Mouse (Mus musculus) embryonic facial prominence, embryonic 13.5 days (tissue): ENCODE results near the gene Rsph3a. TPM values are rescaled to one million over a fixed set of nuclear protein-coding genes. Genes with fewer than 3 reads are reported as not detected.

Experiments
- ATAC-seq: fragments of 200-750 bp; cut with Nextera tagmentation; 2 replicates; pipeline ENCODE4 v1.8.0; 2017; ENCODE audit warnings: low read depth; ENCODE audit not compliant: insufficient number of reproducible peaks, insufficient read depth, low FRiP score, low TSS enrichment
- H3K27ac ChIP-seq: fragments of 300-500 bp; sonication (generic); 2 replicates; pipeline ENCODE4 v1.5.1; 2015; ENCODE audit warnings: moderate library complexity, mild to moderate bottlenecking, inconsistent platforms
- H3K27me3 ChIP-seq: fragments of 300-500 bp; sonication (generic); 2 replicates; pipeline ENCODE4 v1.6.1; 2015; ENCODE audit warnings: mild to moderate bottlenecking, inconsistent platforms
- H3K36me3 ChIP-seq: fragments of 300-500 bp; sonication (generic); 2 replicates; pipeline ENCODE4 v1.6.1; 2015; ENCODE audit warnings: mild to moderate bottlenecking, inconsistent platforms
- H3K4me1 ChIP-seq: fragments of 300-500 bp; sonication (generic); 2 replicates; pipeline ENCODE4 v1.6.1; 2015; ENCODE audit warnings: inconsistent platforms
- H3K4me2 ChIP-seq: fragments of 300-500 bp; sonication (generic); 2 replicates; pipeline ENCODE4 v1.6.1; 2015; ENCODE audit warnings: moderate library complexity, mild to moderate bottlenecking, inconsistent platforms
- H3K4me3 ChIP-seq: fragments of 300-500 bp; sonication (generic); 2 replicates; pipeline ENCODE4 v1.5.1; 2015; ENCODE audit warnings: mild to moderate bottlenecking, inconsistent platforms
- H3K9ac ChIP-seq: fragments of 300-500 bp; sonication (generic); 2 replicates; pipeline ENCODE4 v1.6.1; 2015; ENCODE audit warnings: mild to moderate bottlenecking, inconsistent platforms
- H3K9me3 ChIP-seq: fragments of 300-500 bp; sonication (generic); 2 replicates; pipeline ENCODE4 v1.6.1; 2016; ENCODE audit warnings: inconsistent platforms
- WGBS: fragments of 180-500 bp; shearing (Covaris S2); methylation state at CpG from one replicate; pipeline ENCODE4 v1.1.7; 2015; ENCODE audit warnings: mixed read lengths; 5-methylcytosine and 5-hydroxymethylcytosine counted together
- polyA plus RNA-seq: library from polyadenylated mRNA; unstranded; fragments of >200 nt; fragmentation: Nextera tagmentation; extraction: Ambion mirVana; gene quantifications from 2 replicates; pipeline ENCODE4 v1.2.1, GENCODE M21; 2015

Gene Rsph3a
- polyA plus RNA-seq, 1 experiment from 2014 or later: 48.7 TPM

- no peak overlapping the region for H3K9ac ChIP-seq
- no peak overlapping the region for H3K4me2 ChIP-seq
- H3K4me3 ChIP-seq: no peak overlapping the region
- H3K27me3 ChIP-seq: 0 out of 2 replicates have a peak, but pooled peaks cover 3% of the 10 kb centered on the region
- H3K36me3 ChIP-seq: no peaks in the 10 kb centered on the region
- peaks cover 3% of the 10 kb centered on the region; the same call in 1 of the 2 replicates for H3K9me3 ChIP-seq
- ATAC-seq: no peak
- H3K4me1 ChIP-seq: no peaks in the 10 kb centered on the region
- no peak overlapping the region for H3K27ac ChIP-seq
- WGBS: 85% methylated on average over 9 of the region's 9 CpGs
Measured at GRCm38 (mm10) chr17:7915791-7916190, 29.6 kb upstream of the Rsph3a start.

GRCm38 (mm10) chr17:7916782-7917574 is 28.4 kb upstream of the Rsph3a start:
- no peaks in the 10 kb centered on the region for H3K9me3 ChIP-seq
- H3K27ac ChIP-seq: no peak overlapping the region
- H3K4me1 ChIP-seq: no peaks in the 10 kb centered on the region
- no peaks in the 10 kb centered on the region for H3K27me3 ChIP-seq
- H3K4me2 ChIP-seq: no peak overlapping the region
- H3K4me3 ChIP-seq: no peak overlapping the region
- no peak overlapping the region for H3K9ac ChIP-seq
- 77% methylated on average over 12 of the region's 12 CpGs for WGBS
- no peaks in the 10 kb centered on the region for H3K36me3 ChIP-seq
- ATAC-seq: no peak

- Histone ChIP-seq H3K36me3 (no peaks in the 10 kb centered on the region), H3K4me2 (no peak overlapping the region), H3K4me3 (no peak overlapping the region), H3K4me1 (no peaks in the 10 kb centered on the region), H3K9me3 (no peaks in the 10 kb centered on the region), H3K27me3 (no peaks in the 10 kb centered on the region), H3K9ac (no peak overlapping the region), H3K27ac (no peak overlapping the region)
- 74% methylated on average over 2 of the region's 2 CpGs for WGBS
- ATAC-seq: no peak
Measured at GRCm38 (mm10) chr17:7918355-7918754, 27.1 kb upstream of the Rsph3a start.

- 59% methylated on average over 2 of the region's 2 CpGs for WGBS
- no peaks in the 10 kb centered on the region for H3K4me1 ChIP-seq
- no peaks in the 10 kb centered on the region for H3K27me3 ChIP-seq
- no peak overlapping the region for H3K9ac ChIP-seq
- no peaks in the 10 kb centered on the region for H3K36me3 ChIP-seq
- no peak overlapping the region for H3K4me3 ChIP-seq
- no peak overlapping the region for H3K4me2 ChIP-seq
- no peak overlapping the region for H3K27ac ChIP-seq
- no peaks in the 10 kb centered on the region for H3K9me3 ChIP-seq
- ATAC-seq: no peak
Measured at GRCm38 (mm10) chr17:7919209-7919608, 26.2 kb upstream of the Rsph3a start.

GRCm38 (mm10) chr17:7922564-7922963 is 22.9 kb upstream of the Rsph3a start:
- 0 out of 2 replicates have a peak, but pooled peaks cover 6% of the 10 kb centered on the region for H3K4me1 ChIP-seq
- H3K4me2 ChIP-seq: no peak overlapping the region
- no peak for ATAC-seq
- H3K36me3 ChIP-seq: no peaks in the 10 kb centered on the region
- 87% methylated on average over 5 of the region's 5 CpGs for WGBS
- H3K27ac ChIP-seq: no peak overlapping the region
- H3K9me3 ChIP-seq: no peaks in the 10 kb centered on the region
- H3K9ac ChIP-seq: no peak overlapping the region
- H3K4me3 ChIP-seq: no peak overlapping the region
- no peaks in the 10 kb centered on the region for H3K27me3 ChIP-seq

GRCm38 (mm10) chr17:7924185-7924725 is 21.2 kb upstream of the Rsph3a start:
- H3K27ac ChIP-seq: no peak overlapping the region
- H3K4me1 ChIP-seq: 0 out of 2 replicates have a peak, but pooled peaks cover 8% of the 10 kb centered on the region
- H3K4me2 ChIP-seq: no peak overlapping the region
- no peak overlapping the region for H3K9ac ChIP-seq
- H3K4me3 ChIP-seq: no peak overlapping the region
- H3K36me3 ChIP-seq: no peaks in the 10 kb centered on the region
- 87% methylated on average over 13 of the region's 13 CpGs for WGBS
- H3K27me3 ChIP-seq: no peaks in the 10 kb centered on the region
- H3K9me3 ChIP-seq: no peaks in the 10 kb centered on the region
- no peak for ATAC-seq

GRCm38 (mm10) chr17:7925413-7926160 is 19.8 kb upstream of the Rsph3a start, which contains the start of gene Tagap:
TSS of gene Tagap (plus strand) at chr17:7926000.
- no peak within 1 kb of the TSS for H3K27ac ChIP-seq
- ATAC-seq: no peak

GRCm38 (mm10) chr17:7927582-7928535 is 17.6 kb upstream of the Rsph3a start:
- 69% methylated on average over 24 of the region's 24 CpGs for WGBS
- H3K4me2 ChIP-seq: no peak overlapping the region
- no peaks in the 10 kb centered on the region for H3K36me3 ChIP-seq
- peaks cover 17% of the 10 kb centered on the region for H3K4me1 ChIP-seq
- H3K4me3 ChIP-seq: no peak overlapping the region
- no peak overlapping the region for H3K27ac ChIP-seq
- H3K9me3 ChIP-seq: no peaks in the 10 kb centered on the region
- no peak overlapping the region for H3K9ac ChIP-seq
- no peak for ATAC-seq
- no peaks in the 10 kb centered on the region for H3K27me3 ChIP-seq

More at GRCm38 (mm10) chr17:7925413-7926160, 19.8 kb upstream of the Rsph3a start, which contains the start of gene Tagap:
- Histone ChIP-seq H3K27me3 (no peaks in the 10 kb centered on the region), H3K36me3 (no peaks in the 10 kb centered on the region), H3K9ac (no peak within 1 kb of the TSS), H3K4me2 (no peak within 1 kb of the TSS), H3K4me1 (0 out of 2 replicates have a peak, but pooled peaks cover 9% of the 10 kb centered on the region), H3K9me3 (no peaks in the 10 kb centered on the region), H3K4me3 (no peak within 1 kb of the TSS)
- WGBS: 67% methylated on average over 13 of the region's 13 CpGs

GRCm38 (mm10) chr17:7928662-7929061 is 16.8 kb upstream of the Rsph3a start:
- H3K4me3 ChIP-seq: no peak overlapping the region
- H3K27ac ChIP-seq: no peak overlapping the region
- H3K4me1 ChIP-seq: peaks cover 17% of the 10 kb centered on the region
- H3K9ac ChIP-seq: no peak overlapping the region
- no peaks in the 10 kb centered on the region for H3K9me3 ChIP-seq
- 84% methylated on average over 6 of the region's 6 CpGs for WGBS
- no peak for ATAC-seq
- no peak overlapping the region for H3K4me2 ChIP-seq
- no peaks in the 10 kb centered on the region for H3K27me3 ChIP-seq
- no peaks in the 10 kb centered on the region for H3K36me3 ChIP-seq

- H3K9ac ChIP-seq: no peak overlapping the region
- H3K36me3 ChIP-seq: no peaks in the 10 kb centered on the region
- ATAC-seq: no peak
- no peak overlapping the region for H3K4me2 ChIP-seq
- no peaks in the 10 kb centered on the region for H3K9me3 ChIP-seq
- H3K4me1 ChIP-seq: peaks cover 17% of the 10 kb centered on the region
- no peak overlapping the region for H3K27ac ChIP-seq
- 33% methylated on average over 8 of the region's 8 CpGs for WGBS
- H3K4me3 ChIP-seq: no peak overlapping the region
- H3K27me3 ChIP-seq: no peaks in the 10 kb centered on the region
Measured at GRCm38 (mm10) chr17:7929279-7929678, 16.1 kb upstream of the Rsph3a start.
